Mouse (Mus musculus): ENCODE measurements around the gene Wnk2. TPM values are rescaled to one million over a fixed set of nuclear protein-coding genes. Genes with fewer than 3 reads are reported as not detected.
"Not testable (repeated sequence)": the region's sequence is repeated elsewhere in the genome, so short reads cannot be mapped to it uniquely, and the experiment has no call there.

Gene Wnk2
- total RNA-seq, 2 experiments from 2014 or later, result 2.3 TPM

DNA sequence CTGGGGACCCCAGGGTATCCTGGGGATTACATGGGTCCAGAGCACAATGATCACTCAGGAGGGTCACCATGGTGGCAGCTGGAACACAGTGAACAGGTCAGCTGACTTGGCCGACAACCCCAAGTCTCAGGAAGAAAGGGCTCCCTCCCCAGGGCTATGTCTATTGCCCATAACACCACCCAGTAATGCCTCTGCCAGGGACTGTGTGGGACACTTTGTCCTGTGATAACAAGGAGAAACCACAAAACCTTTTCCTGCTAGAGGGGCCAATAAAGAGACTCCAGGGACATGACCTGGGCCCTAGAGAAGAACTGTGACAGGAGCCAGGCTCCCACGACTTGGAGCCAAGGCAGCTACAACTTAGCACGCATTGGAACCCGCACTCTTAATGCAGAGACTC lies 51.0 kb downstream of the Wnk2 start:
- DNase-seq (ENCODE audit: low spot score in 2 of 2), result no peak

DNA sequence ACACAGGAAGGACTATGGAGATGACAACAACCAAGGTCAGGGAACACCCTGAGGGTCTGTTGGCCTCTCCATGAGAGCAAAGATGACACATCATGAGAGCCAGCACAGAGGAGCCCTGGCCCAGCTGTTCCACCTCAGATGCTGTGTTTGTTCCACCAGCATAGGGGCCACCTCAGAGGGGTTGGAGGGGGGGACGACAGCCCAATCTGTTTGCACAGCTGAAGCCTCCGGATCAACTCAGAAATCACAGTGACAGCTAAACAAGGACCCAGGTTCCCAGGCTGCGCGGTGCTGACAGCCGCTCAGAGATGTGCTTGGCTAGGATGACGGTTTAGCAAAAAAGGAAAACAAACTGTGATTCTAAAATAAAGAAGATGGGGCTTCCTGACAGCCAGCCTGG lies 53.1 kb downstream of the Wnk2 start:
- no peak for DNase-seq (ENCODE audit: low spot score in 2 of 2)

DNA sequence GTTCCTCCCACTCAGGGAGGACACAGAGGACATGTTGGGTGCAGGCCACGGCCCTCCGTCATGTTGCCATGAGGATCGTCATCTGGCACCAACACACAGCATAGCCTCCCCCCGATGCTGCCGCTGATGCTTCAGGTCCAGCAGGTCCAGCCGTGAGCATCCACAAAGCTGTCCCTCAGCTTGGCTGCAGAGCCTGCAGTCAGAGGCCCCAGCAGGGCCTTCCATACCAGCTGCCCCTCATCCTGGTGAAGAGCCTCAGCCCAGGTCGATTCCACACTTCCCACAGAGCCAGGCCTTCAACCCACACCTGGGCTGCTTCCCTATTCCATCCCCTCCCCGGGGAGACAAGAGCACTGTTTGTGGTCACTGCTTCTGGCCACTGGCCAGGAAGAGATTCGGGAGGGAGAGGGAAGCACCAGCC lies 54.3 kb downstream of the Wnk2 start:
- no peak for DNase-seq (ENCODE audit: low spot score in 2 of 2)

DNA sequence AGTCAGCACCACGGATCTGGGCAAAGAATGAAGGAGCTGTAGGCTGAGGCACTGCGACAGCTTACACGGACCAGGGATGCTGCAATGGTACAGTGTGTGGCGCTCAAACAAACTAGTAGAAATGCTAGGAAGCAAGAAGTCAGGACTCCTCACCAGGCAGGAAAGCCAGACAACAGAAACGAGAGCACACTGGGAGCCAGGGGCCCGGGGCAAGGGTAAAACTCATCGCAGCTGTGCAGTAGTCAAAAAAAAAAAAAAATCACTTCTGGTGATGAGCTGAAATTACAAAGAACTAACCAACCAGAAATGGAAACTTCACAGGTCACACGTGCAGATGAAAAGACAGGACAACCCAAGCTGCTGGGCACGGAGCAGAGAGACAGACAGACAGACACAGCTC lies 55.2 kb downstream of the Wnk2 start:
- DNase-seq (ENCODE audit: low spot score in 2 of 2), result no peak

DNA sequence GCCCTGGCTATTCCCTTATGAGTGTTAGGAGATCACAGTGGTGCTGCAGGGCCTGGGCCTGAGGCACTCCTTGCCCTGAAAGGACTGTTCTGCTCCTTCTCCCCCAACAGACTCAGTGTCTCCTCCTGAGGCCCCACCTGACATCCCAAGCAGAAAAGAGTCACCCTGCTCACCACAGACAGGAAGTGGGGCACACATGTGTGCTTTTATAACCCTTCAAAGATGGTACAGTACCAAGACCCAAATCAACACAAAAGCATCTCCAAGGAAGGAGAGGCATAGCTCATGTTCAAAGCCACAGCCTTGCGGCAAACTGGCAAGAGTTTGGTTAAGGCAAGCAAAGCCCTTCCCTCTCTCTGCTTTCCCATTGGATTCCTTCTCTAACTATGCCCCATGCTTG lies 57.6 kb downstream of the Wnk2 start:
- DNase-seq (ENCODE audit: low spot score in 2 of 2), result no peak

DNA sequence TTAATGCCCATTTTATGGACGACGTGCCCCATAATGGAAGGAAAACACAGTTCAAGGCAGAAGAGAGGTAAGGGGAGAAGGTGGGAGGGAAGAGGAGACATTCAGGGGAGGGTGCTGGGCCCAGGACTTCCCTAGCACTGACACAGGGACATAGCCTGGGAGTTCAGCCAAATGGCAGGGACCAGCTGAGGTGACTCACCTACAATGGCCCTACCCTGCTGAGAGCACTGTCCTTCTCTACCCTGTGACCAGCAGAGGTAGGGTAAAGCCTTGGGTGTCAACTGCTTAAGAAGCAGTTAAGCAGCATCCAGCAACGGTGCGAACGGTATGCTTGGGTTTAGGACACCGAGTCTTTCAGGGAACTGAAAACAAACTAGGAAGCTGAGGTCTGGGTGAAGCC lies 58.9 kb downstream of the Wnk2 start:
- DNase-seq (ENCODE audit: low spot score in 2 of 2), result no peak

DNA sequence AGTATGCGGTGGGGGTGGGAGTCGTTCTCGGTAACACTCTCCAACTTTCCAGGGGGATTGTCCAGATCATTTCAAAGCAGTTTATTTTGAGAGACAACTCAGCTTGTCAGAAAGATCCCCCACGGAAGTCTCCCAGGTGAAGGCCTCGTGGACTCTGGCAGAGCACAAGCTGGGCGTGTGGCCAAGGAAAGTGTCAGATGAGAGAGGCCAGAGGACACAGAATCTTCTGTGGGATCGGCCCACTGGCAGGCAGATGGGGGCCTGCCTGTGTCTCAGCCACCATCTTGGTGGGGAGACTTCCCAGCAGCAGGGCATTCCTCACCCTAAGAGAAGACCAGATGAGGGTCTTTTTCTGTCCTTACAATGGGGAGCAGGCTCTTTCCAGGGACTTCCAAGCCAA lies 60.4 kb downstream of the Wnk2 start:
- peak; percentile 37 to 40 for DNase-seq (ENCODE audit: low spot score in 2 of 2)

DNA sequence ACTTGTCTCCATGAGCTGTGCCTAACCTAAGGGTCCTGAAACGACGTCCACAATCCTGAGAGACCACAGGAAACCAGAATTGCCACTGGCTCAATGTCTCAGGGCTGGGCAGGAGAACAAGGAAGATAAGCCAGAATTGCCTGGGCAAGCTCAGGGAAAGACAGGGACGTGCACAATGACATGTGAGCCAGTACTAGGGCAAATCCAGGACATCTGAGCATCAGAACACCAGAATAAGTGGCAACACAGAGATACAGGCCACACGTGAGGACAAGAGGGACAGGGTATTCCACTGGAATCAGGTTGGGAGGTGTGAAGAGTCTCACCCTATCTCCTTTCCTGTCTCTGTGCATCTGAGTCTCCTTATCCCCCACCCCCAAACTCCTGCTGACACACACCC lies 61.4 kb downstream of the Wnk2 start:
- no peak for DNase-seq (ENCODE audit: low spot score in 2 of 2)

DNA sequence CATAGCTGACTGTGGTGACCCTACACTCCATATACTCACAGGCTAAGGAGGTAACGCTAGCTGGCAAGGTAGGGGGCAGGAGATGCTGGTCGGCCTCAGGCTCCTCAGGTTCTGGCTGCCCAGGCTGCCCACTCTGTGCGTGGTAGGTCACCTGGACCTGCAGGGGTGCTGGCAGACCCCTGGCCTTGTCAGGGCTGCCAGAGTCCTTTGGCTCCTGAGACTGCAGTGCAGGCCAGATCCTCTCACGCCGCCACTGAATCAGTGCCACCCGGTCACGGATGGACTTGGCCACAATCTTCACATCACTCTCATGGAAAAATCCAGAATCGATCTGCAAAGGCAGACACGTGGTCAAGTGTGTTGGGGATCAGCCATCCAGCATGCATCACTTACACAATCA lies 62.6 kb downstream of the Wnk2 start:
- DNase-seq (ENCODE audit: low spot score in 2 of 2), result no peak

DNA sequence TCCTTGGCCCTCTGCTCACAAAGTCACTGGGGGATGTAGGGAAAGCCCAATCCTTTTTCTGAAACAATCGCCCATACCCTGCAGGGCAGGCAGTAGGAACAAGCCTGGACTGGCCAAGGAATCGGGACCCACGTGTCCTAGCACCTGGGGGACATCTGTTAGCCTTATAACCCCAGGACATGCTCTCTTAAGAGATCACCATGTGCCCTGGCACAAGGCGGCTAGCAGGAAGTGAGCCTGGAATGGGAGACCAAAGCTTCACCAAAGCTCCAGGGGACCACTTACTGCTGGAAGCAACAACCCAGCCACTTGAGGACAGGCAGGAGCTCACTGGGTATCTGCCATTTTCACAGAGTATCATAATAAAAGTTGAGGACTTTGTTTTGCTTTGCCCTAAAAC lies 63.0 kb downstream of the Wnk2 start:
- DNase-seq (ENCODE audit: low spot score in 2 of 2), result no peak

DNA sequence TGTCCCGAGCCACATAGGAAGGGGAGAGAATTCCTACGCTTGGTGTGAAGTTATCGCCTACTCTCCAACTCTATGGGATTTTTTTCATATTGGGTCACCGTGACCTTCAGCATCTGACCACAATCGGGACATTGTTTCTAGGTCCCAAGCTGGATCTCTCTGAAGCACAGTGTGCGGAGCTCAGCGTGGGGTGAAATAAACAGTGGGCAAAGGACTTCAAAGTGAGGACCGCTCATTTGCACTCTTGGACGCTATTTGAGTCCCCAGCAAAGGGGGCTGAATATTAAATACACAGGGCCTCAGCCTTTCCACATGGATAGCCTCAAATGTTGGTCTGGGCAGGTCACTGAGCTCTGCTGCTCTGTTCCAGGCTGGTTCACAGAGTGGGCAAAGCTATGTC lies 63.9 kb downstream of the Wnk2 start:
- DNase-seq (ENCODE audit: low spot score in 2 of 2), result no peak

DNA sequence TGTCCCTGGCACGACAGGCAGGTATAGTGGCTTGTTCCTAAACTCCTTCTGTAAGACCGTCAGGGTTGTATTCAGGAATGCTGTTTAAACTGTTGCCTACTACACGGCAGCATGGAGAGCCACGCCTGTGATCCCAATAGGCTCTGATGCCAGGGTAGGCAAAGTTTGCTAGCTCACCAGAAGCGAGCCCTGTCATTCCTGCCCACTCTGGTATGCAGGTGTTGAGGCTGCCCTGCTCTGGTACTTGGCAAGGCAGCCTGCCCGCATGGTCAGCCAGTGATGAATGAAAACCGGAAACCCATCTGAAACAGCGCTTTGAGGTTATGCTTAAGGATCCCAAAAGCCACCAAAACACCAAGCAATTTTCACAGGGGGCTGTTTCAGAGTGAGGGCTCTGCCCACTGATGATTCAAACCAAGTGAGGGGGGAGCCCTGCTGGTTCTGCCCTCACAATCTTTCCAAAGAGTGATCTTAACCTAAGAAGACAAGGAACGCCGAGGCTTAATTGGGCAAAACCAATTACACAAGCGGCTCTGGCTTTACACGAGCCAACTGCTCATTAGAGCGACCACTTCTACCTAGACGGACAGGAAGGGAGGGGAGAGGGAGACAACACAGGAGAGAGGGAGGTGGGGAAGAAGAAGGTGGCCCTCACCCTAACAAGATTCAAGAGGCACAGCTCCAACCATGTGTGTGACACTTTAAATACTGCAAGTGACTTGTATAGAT lies 65.5 kb downstream of the Wnk2 start:
- no peak for DNase-seq (ENCODE audit: low spot score in 2 of 2)

DNA sequence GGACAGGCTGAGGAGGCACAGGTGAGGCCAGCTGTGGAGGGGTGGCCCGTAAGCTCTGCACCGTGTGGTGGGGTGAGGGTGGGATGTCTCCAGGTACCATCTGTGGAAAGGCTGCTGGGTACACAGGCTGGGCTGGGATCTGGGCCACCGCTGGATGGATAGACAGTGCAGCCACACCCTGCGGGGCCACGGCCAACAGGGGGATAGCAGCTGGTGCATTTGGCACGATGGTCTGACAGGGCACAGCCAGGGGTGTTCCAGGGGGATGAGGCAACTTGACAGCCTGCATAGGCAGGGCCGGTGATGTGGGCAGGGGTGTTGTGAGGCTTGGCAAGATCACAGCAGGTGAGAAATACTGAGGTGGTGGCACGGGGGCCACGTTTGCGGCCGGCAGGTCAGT lies 71.6 kb downstream of the Wnk2 start:
- DNase-seq (ENCODE audit: low spot score in 2 of 2), result no peak

DNA sequence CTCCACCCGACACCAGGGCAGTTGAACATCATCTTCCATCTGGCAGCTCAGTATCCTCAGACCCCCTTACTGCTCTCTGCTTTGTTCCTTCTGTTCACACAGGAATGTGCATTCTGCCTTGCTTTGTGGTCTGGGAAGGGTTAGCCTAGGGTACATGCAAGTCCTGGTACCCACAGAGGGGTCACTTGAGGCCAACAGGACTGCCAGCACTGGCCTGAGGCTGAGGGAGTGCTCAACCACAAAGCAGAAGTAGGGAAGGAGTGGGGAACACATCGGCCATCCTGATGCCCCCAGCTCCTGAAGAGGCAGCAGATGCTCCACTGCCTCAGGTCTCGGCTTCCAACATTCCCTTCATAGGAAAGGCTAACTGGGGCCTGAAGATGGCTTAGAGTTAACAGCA lies 72.4 kb downstream of the Wnk2 start:
- no peak for DNase-seq (ENCODE audit: low spot score in 2 of 2)

DNA sequence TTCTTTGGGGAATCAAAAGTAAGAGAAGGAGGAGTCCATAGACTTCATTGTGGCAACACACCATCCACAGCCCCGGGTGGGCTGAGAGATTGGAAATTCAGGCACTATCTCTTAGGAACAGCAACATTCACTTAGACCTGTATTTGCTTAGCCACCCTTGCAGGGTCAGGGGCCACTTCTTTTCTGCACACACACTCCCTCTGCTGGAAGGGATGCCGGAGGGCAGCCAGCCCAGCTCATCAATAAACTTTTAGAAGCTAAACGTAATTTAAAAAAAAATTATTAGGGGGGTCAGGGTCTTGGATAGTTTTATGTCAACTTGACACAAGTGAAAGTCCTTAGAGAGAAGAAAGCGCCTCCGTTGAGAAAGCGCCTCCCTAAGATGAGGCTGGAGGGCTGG lies 74.5 kb downstream of the Wnk2 start:
- DNase-seq (ENCODE audit: low spot score in 2 of 2), result no peak

DNA sequence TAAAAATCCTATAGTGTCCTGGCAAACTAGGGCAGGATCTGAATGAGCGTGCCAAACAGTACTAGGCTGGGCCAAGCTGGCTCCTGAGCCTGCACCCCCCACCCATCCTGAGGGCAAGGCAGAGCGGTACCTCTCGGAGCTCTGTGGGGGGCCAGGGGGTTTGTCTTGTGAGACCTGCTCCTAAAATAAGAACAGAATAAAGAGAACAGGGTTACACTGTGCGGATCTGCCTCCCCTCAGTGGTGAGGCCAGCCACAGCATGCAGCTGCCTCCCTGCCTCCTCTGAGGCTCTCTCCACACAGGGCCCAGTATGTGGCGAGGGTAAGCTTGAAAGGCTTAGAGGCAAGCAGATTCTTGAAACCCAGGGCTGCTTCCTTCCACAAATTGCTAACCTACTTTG lies 76.0 kb downstream of the Wnk2 start:
- no peak for DNase-seq (ENCODE audit: low spot score in 2 of 2)

DNA sequence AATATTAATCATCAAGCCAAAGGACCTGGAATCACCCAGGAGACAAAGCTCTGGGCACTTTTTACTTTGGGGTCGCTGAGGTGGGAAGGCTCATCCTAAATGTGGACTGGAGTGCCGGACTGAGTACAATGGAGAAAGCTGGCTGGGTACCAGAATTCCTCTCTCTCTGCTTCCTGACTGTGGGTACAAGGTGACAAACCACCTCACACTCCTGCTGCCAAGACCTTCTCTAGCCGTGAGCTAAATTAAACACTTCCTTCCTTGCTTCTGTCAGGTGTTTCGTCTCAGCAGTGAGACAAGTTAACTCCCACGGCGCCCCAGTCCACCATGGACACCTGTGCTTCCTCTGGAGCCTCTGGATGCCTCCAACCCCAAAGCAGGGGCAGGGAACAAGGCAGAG lies 77.8 kb downstream of the Wnk2 start:
- DNase-seq (ENCODE audit: low spot score in 2 of 2), result no peak

DNA sequence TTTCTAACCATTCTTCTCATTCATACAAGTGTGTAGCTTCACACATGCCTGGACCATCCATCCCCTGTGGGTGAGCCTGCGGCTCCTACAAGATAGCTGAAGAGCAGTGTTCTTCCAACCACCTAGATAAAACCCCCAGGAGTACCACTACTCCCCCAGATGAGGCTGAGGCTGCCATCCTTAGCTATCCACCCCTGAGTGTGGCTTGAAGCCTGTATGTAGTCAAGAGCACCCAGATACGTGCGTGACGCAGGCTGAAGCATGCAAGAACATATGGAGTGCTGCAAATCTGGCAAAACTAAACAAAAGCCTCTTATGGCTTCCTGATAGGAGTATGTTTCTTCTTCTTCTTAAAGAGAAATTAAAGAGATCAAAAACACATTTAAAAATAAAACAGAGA lies 78.4 kb downstream of the Wnk2 start:
- DNase-seq (ENCODE audit: low spot score in 2 of 2), result no peak

DNA sequence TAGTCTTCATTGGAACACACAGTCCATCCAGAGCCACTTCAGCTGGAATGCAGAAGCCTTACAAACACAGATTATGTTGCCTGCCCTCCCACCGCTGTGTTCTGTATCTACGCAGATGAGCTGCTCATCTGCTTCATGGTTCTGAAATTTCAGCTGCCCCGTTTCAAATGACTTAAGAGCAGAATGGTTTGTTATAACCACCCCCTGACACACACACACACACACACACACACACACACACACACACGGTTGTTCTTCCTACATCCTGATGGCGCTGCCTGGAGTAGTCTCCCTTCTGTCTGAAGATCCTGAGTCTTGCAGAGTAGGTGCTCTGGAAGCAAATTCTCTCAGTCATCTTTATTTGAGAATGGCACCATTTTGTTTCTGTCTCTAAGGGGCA lies 83.6 kb downstream of the Wnk2 start:
- DNase-seq (ENCODE audit: low spot score in 2 of 2), result no peak

DNA sequence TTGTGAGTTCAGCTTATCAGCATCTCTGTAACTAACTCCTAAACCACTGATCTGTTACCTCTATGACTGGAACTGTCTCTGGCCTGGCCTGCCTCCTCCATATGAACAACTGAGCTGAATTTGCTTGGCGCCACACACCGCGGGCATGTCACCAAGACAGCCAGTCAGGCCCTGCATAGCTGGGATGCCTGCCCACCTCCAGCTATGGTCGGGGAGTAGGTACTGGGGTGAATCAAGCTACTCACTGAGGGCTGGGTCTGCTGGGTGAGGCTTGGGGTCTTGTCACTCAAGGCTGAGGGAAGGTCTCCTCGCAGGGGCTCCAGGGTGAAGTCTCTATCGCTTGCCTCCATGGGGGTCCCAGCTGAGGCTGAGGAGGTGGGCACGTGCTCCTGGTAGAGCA lies 87.4 kb downstream of the Wnk2 start:
- no peak for DNase-seq (ENCODE audit: low spot score in 2 of 2)

DNA sequence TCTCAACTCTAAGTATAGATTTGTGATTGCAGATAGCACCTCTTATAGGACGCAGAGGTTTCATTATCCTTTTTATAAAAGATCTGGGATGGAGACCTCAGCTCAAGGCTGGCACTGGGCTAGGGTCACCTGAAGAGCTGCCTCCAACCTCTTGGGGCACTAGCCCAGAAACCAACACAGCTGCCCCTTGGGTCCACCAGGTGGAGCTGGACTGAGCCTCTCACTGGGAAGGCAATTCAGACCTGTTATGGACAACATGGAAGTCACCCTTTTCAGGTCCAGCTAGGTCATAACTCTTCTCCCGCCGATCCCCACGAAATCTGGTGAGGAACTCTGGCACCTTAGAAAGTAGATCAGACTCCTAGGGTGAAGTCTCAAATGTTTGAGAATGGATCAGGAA lies 89.3 kb downstream of the Wnk2 start:
- peak; percentile 17 to 29 for DNase-seq (ENCODE audit: low spot score in 2 of 2)

DNA sequence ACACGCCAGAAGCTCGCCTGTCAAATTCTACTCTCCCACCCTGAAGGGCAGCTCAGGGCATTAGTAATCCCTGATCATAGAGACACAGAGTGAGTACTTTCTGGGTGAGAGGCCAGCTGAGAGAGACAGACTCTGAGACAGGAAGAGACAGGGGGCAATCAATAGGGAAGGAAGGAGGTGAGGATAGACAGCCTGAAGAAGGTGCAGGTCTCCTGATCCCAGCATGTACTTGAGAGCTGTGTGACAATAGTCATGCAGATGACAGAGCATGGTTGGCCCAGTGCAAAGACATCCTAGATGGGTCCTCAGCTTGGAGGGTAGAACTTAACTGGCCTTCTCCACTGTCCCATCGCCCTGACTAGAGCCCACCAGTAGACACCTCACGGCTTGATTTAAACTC lies 91.5 kb downstream of the Wnk2 start:
- DNase-seq (ENCODE audit: low spot score in 2 of 2), result no peak

DNA sequence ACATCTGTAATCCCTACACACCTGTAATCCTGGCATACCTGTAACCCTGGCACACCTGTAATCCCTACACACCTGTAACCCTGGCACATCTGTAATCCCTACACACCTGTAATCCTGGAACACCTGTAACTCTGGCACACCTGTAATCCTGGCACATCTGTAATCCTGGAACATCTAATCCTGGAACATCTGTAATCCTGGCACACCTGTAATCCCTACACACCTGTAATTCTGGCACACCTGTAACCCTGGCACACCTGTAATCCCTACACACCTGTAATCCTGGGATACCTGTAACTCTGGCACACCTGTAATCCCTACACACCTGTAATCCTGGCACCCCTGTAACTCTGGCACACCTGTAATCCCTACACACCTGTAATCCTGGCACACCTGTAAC lies 93.1 kb downstream of the Wnk2 start:
- not testable (repeated sequence) for DNase-seq (ENCODE audit: low spot score in 2 of 2)

DNA sequence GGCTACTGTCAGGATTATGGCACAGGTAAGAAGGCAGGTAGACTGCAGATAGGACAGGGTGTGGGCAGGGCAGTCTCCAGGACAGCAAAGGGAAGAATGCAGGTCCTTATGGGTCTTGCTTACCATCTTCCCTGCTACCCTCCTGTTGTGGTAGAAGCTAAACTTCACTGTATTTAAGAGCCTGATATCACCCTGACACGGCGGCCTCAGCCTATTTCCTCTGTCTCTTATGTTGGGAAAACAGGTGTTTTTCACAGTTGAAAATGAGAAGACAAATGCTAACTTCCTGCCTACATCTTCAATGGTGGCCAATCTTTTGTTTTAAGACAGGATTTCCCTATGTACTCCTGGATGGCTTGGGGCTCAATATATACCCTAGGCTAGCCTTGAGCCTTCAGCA lies 94.5 kb downstream of the Wnk2 start:
- no peak for DNase-seq (ENCODE audit: low spot score in 2 of 2)
